Mouse (Mus musculus) left cerebral cortex, adult 8-10 months (tissue): ENCODE measurements around the gene Sh3bgrl2. TPM values are rescaled to one million over a fixed set of nuclear protein-coding genes. Genes with fewer than 3 reads are reported as not detected.
"Not testable (repeated sequence)": the region's sequence is repeated elsewhere in the genome, so short reads cannot be mapped to it uniquely, and the experiment has no call there.

Source experiments
- DNase-seq, 2 experiments: peaks; one replicate each; pipeline ENCODE4 v3.0.0; 2022; ENCODE audit warnings: low spot score in 2 of 2
- total RNA-seq, 4 experiments: library from RNA; stranded (reverse); gene quantifications; 2 replicates each; pipeline ENCODE4 v1.2.4; 2022

Gene Sh3bgrl2
- 10 to 100 TPM; 33.9 to 43.8 (median 36.9) TPM for total RNA-seq

- DNase-seq, result peak; percentile 75
These were observed at the start of gene Sh3bgrl2 for GRCm38 (mm10) chr9:83547830-83548689. Gene Sh3bgrl2 (plus strand): TSS chr9:83548327.

- not testable (repeated sequence) for DNase-seq
These were observed 29.0 kb upstream of the Sh3bgrl2 start for GRCm38 (mm10) chr9:83519081-83519480.

GRCm38 (mm10) chr9:83519510-83520155 is 28.5 kb upstream of the Sh3bgrl2 start:
- DNase-seq, result no peak

- no peak for DNase-seq
These were observed 20.6 kb upstream of the Sh3bgrl2 start for GRCm38 (mm10) chr9:83527341-83528060.

- no peak for DNase-seq
These were observed 14.9 kb upstream of the Sh3bgrl2 start for GRCm38 (mm10) chr9:83533044-83533769.

GRCm38 (mm10) chr9:83536959-83537358 is 11.2 kb upstream of the Sh3bgrl2 start:
- DNase-seq, result no peak

GRCm38 (mm10) chr9:83537510-83537909 is 10.6 kb upstream of the Sh3bgrl2 start:
- DNase-seq, result no peak

GRCm38 (mm10) chr9:83537921-83538536 is 10.1 kb upstream of the Sh3bgrl2 start:
- DNase-seq, result no peak

GRCm38 (mm10) chr9:83539809-83540491 is 8.2 kb upstream of the Sh3bgrl2 start:
- DNase-seq, result no peak

- DNase-seq, result no peak
These were observed 7.7 kb upstream of the Sh3bgrl2 start for GRCm38 (mm10) chr9:83540492-83540857.

- DNase-seq, result no peak
These were observed 7.2 kb upstream of the Sh3bgrl2 start for GRCm38 (mm10) chr9:83540975-83541374.

- DNase-seq, result no peak
These were observed 2.9 kb upstream of the Sh3bgrl2 start for GRCm38 (mm10) chr9:83545240-83545639.

- no peak for DNase-seq
These were observed 1.8 kb upstream of the Sh3bgrl2 start for GRCm38 (mm10) chr9:83546316-83546715.

- no peak for DNase-seq
These were observed 898 bp upstream of the Sh3bgrl2 start for GRCm38 (mm10) chr9:83547229-83547628.

- no peak for DNase-seq
These were observed 1.7 kb downstream of the Sh3bgrl2 start for GRCm38 (mm10) chr9:83549866-83550265.

GRCm38 (mm10) chr9:83551116-83551515 is 3.0 kb downstream of the Sh3bgrl2 start:
- peak in 1 of 2 experiments; percentile 13 for DNase-seq

GRCm38 (mm10) chr9:83551632-83552031 is 3.5 kb downstream of the Sh3bgrl2 start:
- no peak for DNase-seq

- no peak for DNase-seq
These were observed 7.5 kb downstream of the Sh3bgrl2 start for GRCm38 (mm10) chr9:83555580-83555979.

- no peak for DNase-seq
These were observed 8.1 kb downstream of the Sh3bgrl2 start for GRCm38 (mm10) chr9:83556236-83556635.
